Mouse (Mus musculus) ES-E14 (cell line): ENCODE measurements around the gene Naxd. TPM values are rescaled to one million over a fixed set of nuclear protein-coding genes. Genes with fewer than 3 reads are reported as not detected.

ENCODE experiments used
- DNase-seq: peaks from one replicate; pipeline ENCODE4 v3.0.0-alpha.2; 2013; ENCODE audit warnings: low read depth, low spot score
- H3K27ac ChIP-seq: 2 replicates; pipeline ENCODE4 v1.5.1; 2012; ENCODE audit warnings: low read depth, mild to moderate bottlenecking, low read length, moderate library complexity, mixed read lengths; ENCODE audit not compliant: poor library complexity, insufficient read depth, severe bottlenecking
- H3K36me3 ChIP-seq: 2 replicates; pipeline ENCODE4 v1.6.1; 2012; ENCODE audit warnings: mild to moderate bottlenecking, low read length, moderate library complexity, mixed read lengths; ENCODE audit not compliant: control insufficient read depth, poor library complexity, insufficient read depth, severe bottlenecking
- H3K4me1 ChIP-seq, 2 experiments: fragments of 150-350 bp in 1 of 2; sonication (generic) in 1 of 2; 2 replicates each; pipeline ENCODE4 v1.6.1; 2012; ENCODE audit warnings: low read length in 2 of 2, mild to moderate bottlenecking in 1 of 2, mixed read lengths in 1 of 2; ENCODE audit not compliant: control insufficient read depth in 2 of 2, insufficient read depth in 2 of 2, poor library complexity in 1 of 2
- H3K4me3 ChIP-seq, 2 experiments: fragments of 150-350 bp in 1 of 2; sonication (generic) in 1 of 2; 2 replicates each; pipeline ENCODE4 v1.5.1; 2012; ENCODE audit warnings: low read length in 2 of 2, low read depth in 1 of 2, mild to moderate bottlenecking in 1 of 2, mixed read lengths in 1 of 2; ENCODE audit not compliant: insufficient read depth in 1 of 2, poor library complexity in 1 of 2, severe bottlenecking in 1 of 2
- H3K9ac ChIP-seq: 2 replicates; pipeline ENCODE4 v1.6.1; 2012; ENCODE audit warnings: low read depth, mild to moderate bottlenecking, low read length, mixed read lengths; ENCODE audit not compliant: poor library complexity, insufficient read depth, severe bottlenecking
- H3K9me3 ChIP-seq: fragments of 150-350 bp; sonication (generic); 2 replicates; pipeline ENCODE4 v1.6.1; 2012; ENCODE audit warnings: low read depth, mild to moderate bottlenecking, low read length; ENCODE audit not compliant: control insufficient read depth, insufficient read depth
- CHD2 ChIP-seq: IDR thresholded peaks from 2 replicates; pipeline ENCODE4 v1.6.1; 2014; ENCODE audit warnings: mild to moderate bottlenecking, low read depth, low read length, inconsistent platforms
- HCFC1 ChIP-seq: IDR thresholded peaks from 2 replicates; pipeline ENCODE4 v1.6.1; 2012; ENCODE audit warnings: low read length, inconsistent platforms, borderline replicate concordance; ENCODE audit not compliant: insufficient read depth
- MAFK ChIP-seq: IDR thresholded peaks from 2 replicates; pipeline ENCODE4 v1.6.1; 2014; ENCODE audit warnings: mild to moderate bottlenecking, low read depth, low read length, inconsistent platforms; ENCODE audit not compliant: insufficient read depth
- ZC3H11A ChIP-seq: IDR thresholded peaks from 2 replicates; pipeline ENCODE4 v1.6.1; 2012; ENCODE audit warnings: low read depth, mild to moderate bottlenecking, inconsistent platforms, low read length, borderline replicate concordance
- ZNF384 ChIP-seq: IDR thresholded peaks from 2 replicates; pipeline ENCODE4 v1.6.1; 2012; ENCODE audit warnings: low read depth, low read length, inconsistent platforms
- in situ Hi-C, 2 experiments: fragments of 600-800 bp; cut with MboI; formaldehyde crosslinking; loops; one replicate each; pipeline ENCODE4 v1.15.1; 2025; ENCODE audit warnings: low sequenced_read_pairs in 2 of 2, inconsistent platforms in 1 of 2; ENCODE audit not compliant: unreplicated experiment in 2 of 2
- total RNA-seq: library from RNA; depleted of rRNA; stranded (reverse); fragments of 300-350 nt; gene quantifications from 2 replicates; pipeline ENCODE4 v1.2.3, GENCODE M21; 2012

Gene Naxd
- total RNA-seq, 1 experiment = 42.7 TPM

GRCm38 (mm10) chr8:11459016-11459415, 38.3 kb upstream of the Naxd start:
- H3K4me3 ChIP-seq = no peak overlapping the region
- no peak overlapping the region for H3K27ac ChIP-seq
- H3K9me3 ChIP-seq = no peaks in the 10 kb centered on the region
- in situ Hi-C loops = no loop called here
- DNase-seq = no peak
- TF ChIP-seq HCFC1 = no peak
- TF ChIP-seq MAFK = no peak
- no peak for TF ChIP-seq ZNF384
- TF ChIP-seq CHD2 = no peak
- TF ChIP-seq ZC3H11A = no peak
- H3K4me1 ChIP-seq = no peaks in the 10 kb centered on the region; a peak in 1 of 4 replicates
- no peaks in the 10 kb centered on the region for H3K36me3 ChIP-seq
- no peak overlapping the region for H3K9ac ChIP-seq

GRCm38 (mm10) chr8:11460934-11461333, 36.4 kb upstream of the Naxd start:
- Histone ChIP-seq H3K4me1 (no peaks in the 10 kb centered on the region; a peak in 1 of 4 replicates), H3K27ac (no peak overlapping the region), H3K4me3 (no peak overlapping the region), H3K9me3 (no peaks in the 10 kb centered on the region), H3K36me3 (no peaks in the 10 kb centered on the region), H3K9ac (no peak overlapping the region)
- no peak for DNase-seq
- TF ChIP-seq CHD2 (no peak), HCFC1 (no peak), ZC3H11A (no peak)
- in situ Hi-C loops = no loop called here

GRCm38 (mm10) chr8:11461847-11462246, 35.5 kb upstream of the Naxd start:
- no peak for DNase-seq
- H3K9me3 ChIP-seq = no peaks in the 10 kb centered on the region
- TF ChIP-seq HCFC1 = no peak
- no peak for TF ChIP-seq ZNF384
- TF ChIP-seq ZC3H11A = no peak
- no peak for TF ChIP-seq MAFK
- no peak for TF ChIP-seq CHD2
- in situ Hi-C loops = no loop called here
- no peak overlapping the region for H3K9ac ChIP-seq
- no peaks in the 10 kb centered on the region; a peak in 1 of 4 replicates for H3K4me1 ChIP-seq
- no peaks in the 10 kb centered on the region for H3K36me3 ChIP-seq
- no peak overlapping the region for H3K4me3 ChIP-seq
- H3K27ac ChIP-seq = no peak overlapping the region

- Histone ChIP-seq H3K9me3 (no peaks in the 10 kb centered on the region), H3K4me1 (no peaks in the 10 kb centered on the region; a peak in 1 of 4 replicates), H3K9ac (no peak overlapping the region), H3K36me3 (no peaks in the 10 kb centered on the region), H3K27ac (no peak overlapping the region), H3K4me3 (no peak overlapping the region)
- no peak for TF ChIP-seq ZC3H11A
- TF ChIP-seq CHD2 = no peak
- TF ChIP-seq MAFK = no peak
- TF ChIP-seq HCFC1 = no peak
- no peak for TF ChIP-seq ZNF384
- in situ Hi-C loops = no loop called here
- DNase-seq = no peak
Measured at GRCm38 (mm10) chr8:11462641-11463040, 34.7 kb upstream of the Naxd start.

- in situ Hi-C loops = no loop called here
- no peak for TF ChIP-seq MAFK
- no peak for TF ChIP-seq HCFC1
- no peak for TF ChIP-seq ZNF384
- no peak for TF ChIP-seq ZC3H11A
- no peak for TF ChIP-seq CHD2
Measured at GRCm38 (mm10) chr8:11463541-11463888, 33.8 kb upstream of the Naxd start.

More at GRCm38 (mm10) chr8:11463541-11463888, 33.8 kb upstream of the Naxd start:
- no peak for DNase-seq
- no peak overlapping the region for H3K4me3 ChIP-seq
- H3K4me1 ChIP-seq = no peaks in the 10 kb centered on the region; a peak in 1 of 4 replicates
- H3K9ac ChIP-seq = no peak overlapping the region
- no peak overlapping the region for H3K27ac ChIP-seq
- no peaks in the 10 kb centered on the region for H3K36me3 ChIP-seq
- H3K9me3 ChIP-seq = no peaks in the 10 kb centered on the region
